Comparison of ENCODE assay signal across 37 mouse cellular contexts in the genomic region with DNA sequence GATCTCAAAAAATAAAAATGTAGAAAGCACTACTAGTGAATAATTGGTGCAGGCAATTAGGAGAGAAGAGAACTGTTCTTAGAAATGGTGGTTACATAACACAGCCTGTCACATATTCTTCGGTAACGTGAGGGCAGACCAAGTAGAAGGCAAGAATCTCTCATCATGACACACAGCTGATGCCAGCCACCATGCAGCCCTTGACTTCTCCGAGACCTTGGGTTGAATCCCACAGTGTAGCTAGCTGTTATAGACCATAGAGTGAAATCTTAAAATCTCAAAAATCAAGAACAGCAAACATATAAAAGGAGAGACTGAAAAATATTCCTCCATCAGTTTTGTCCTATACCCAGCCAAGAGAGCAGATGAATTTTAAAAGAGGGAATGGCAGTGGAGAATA. TPM values are rescaled to one million over a fixed set of nuclear protein-coding genes. Genes with fewer than 3 reads are reported as not detected.
DNase-seq lines count a peak whose midpoint lies in the region; ATAC-seq and TF ChIP-seq lines count a peak whose summit lies in the region.
"Had no signal": no experiment of that assay in that cellular context is flagged by ENCODE, and none has a peak within 500 bp of the region (broad histone marks: within the 10 kb centered on the region; RNA-seq: fewer than 3 reads in every experiment).

No protein-coding gene starts in this region.

- no peaks in the 10 kb centered on the region for H3K9me3 ChIP-seq in forebrain, postnatal 0 days (ENCODE audit: low read length)
- no peaks in the 10 kb centered on the region for H3K9me3 ChIP-seq in forebrain, embryonic 13.5 days (replicated peaks)
- H3K9me3 ChIP-seq in heart, embryonic 10.5 days, result no peaks in the 10 kb centered on the region
- H3K9me3 ChIP-seq: forebrain, embryonic 10.5 days; heart, embryonic 12.5 days; heart, embryonic 15.5 days; hindbrain, embryonic 13.5 days had no signal

- H3K9ac ChIP-seq in forebrain, postnatal 0 days, result no peak overlapping the region
- H3K9ac ChIP-seq in forebrain, embryonic 13.5 days, result no peak overlapping the region
- H3K9ac ChIP-seq: heart, embryonic 12.5 days; heart, embryonic 15.5 days; hindbrain, embryonic 13.5 days had no signal

- H3K27me3 ChIP-seq in forebrain, postnatal 0 days (ENCODE audit: insufficient read depth, low read length), result no peaks in the 10 kb centered on the region
- no peaks in the 10 kb centered on the region for H3K27me3 ChIP-seq in forebrain, embryonic 13.5 days
- H3K27me3 ChIP-seq in heart, embryonic 10.5 days (ENCODE audit: insufficient read depth, poor library complexity, severe bottlenecking), result no peaks in the 10 kb centered on the region
- H3K27me3 ChIP-seq: heart, embryonic 12.5 days; heart, embryonic 15.5 days; hindbrain, embryonic 13.5 days had no signal

- no peak overlapping the region for H3K4me3 ChIP-seq in forebrain, postnatal 0 days (ENCODE audit: low read depth, low read length)
- H3K4me3 ChIP-seq in forebrain, embryonic 13.5 days, result no peak overlapping the region
- H3K4me3 ChIP-seq in heart, embryonic 10.5 days, result no peak overlapping the region
- no peak overlapping the region for H3K4me3 ChIP-seq in left cerebral cortex, adult 2 months
- H3K4me3 ChIP-seq in cortical plate, adult 2 months (ENCODE audit: insufficient read depth, low read length), result no peak overlapping the region
- H3K4me3 ChIP-seq: forebrain, embryonic 10.5 days; heart, embryonic 12.5 days; heart, embryonic 15.5 days; hindbrain, embryonic 13.5 days had no signal

- no peaks in the 10 kb centered on the region for H3K4me1 ChIP-seq in forebrain, postnatal 0 days (ENCODE audit: insufficient read depth)
- no peaks in the 10 kb centered on the region for H3K4me1 ChIP-seq in forebrain, embryonic 13.5 days
- no peaks in the 10 kb centered on the region for H3K4me1 ChIP-seq in heart, embryonic 10.5 days
- H3K4me1 ChIP-seq in cortical plate, adult 2 months (ENCODE audit: control insufficient read depth, insufficient read depth, low read length), result peaks cover 4% of the 10 kb centered on the region
- H3K4me1 ChIP-seq: forebrain, embryonic 10.5 days; heart, embryonic 15.5 days had no signal

- intact Hi-C loops in left cerebral cortex, adult 2 months (cut with DNase I), result no loop called here

- TF ChIP-seq POLR2A in cortical plate, adult 2 months (IDR thresholded peaks at IDR 0.05; ENCODE audit: extremely low read depth, insufficient read depth, low read length), result no peak

- TF ChIP-seq CTCF in forebrain, postnatal 0 days (IDR thresholded peaks at IDR 0.05; ENCODE audit: low read depth), result no peak
- TF ChIP-seq CTCF in left cerebral cortex, adult 2 months (IDR thresholded peaks at IDR 0.05), result no peak
- no peak for TF ChIP-seq CTCF in cortical plate, adult 2 months (IDR thresholded peaks at IDR 0.05; ENCODE audit: extremely low read depth, insufficient read depth, low read length)

- H3K27ac ChIP-seq in forebrain, postnatal 0 days (ENCODE audit: low read depth, low read length), result 0 out of 2 replicates have a peak overlapping the region, but pooled peaks have one; percentile 29
- no peak overlapping the region for H3K27ac ChIP-seq in forebrain, embryonic 13.5 days
- no peak overlapping the region for H3K27ac ChIP-seq in heart, embryonic 10.5 days
- peak overlapping the region; percentile 56 for H3K27ac ChIP-seq in left cerebral cortex, adult 2 months
- H3K27ac ChIP-seq in cortical plate, adult 2 months (ENCODE audit: insufficient read depth, low read length), result peak overlapping the region; percentile 38
- H3K27ac ChIP-seq: forebrain, embryonic 10.5 days; heart, embryonic 15.5 days; hindbrain, embryonic 13.5 days; hindbrain, postnatal 0 days had no signal

- no peaks in the 10 kb centered on the region for H3K36me3 ChIP-seq in forebrain, postnatal 0 days (ENCODE audit: insufficient read depth)
- H3K36me3 ChIP-seq in forebrain, embryonic 13.5 days (ENCODE audit: poor library complexity, severe bottlenecking), result no peaks in the 10 kb centered on the region
- no peaks in the 10 kb centered on the region for H3K36me3 ChIP-seq in heart, embryonic 10.5 days
- H3K36me3 ChIP-seq: forebrain, embryonic 10.5 days; heart, embryonic 12.5 days; heart, embryonic 15.5 days; hindbrain, embryonic 13.5 days had no signal

- WGBS in forebrain, postnatal 0 days, result 78% methylated on average over 3 of the region's 3 CpGs
- WGBS in forebrain, embryonic 13.5 days, result 88% methylated on average over 3 of the region's 3 CpGs
- 85% methylated on average over 3 of the region's 3 CpGs for WGBS in heart, embryonic 10.5 days

- no peak for DNase-seq in forebrain, postnatal 0 days
- peak; percentile 55 for DNase-seq in heart, embryonic 10.5 days (ENCODE audit: low spot score)
- DNase-seq in heart, postnatal 4 days, result no peak
- no peak for DNase-seq in left cerebral cortex, adult 2 months (ENCODE audit: extremely low spot score in 1 of 2, low spot score in 2 of 2)
- DNase-seq in left cerebral cortex, adult 11 months (ENCODE audit: low spot score), result no peak
- no peak for DNase-seq in MN1 (ENCODE audit: low spot score)
- DNase-seq: adrenal gland, postnatal 14 days; cerebellum, adult 11-12 months; cerebellum, adult 8-10 months; cerebellum, postnatal 10 days; cerebellum, postnatal 36 days; gastrocnemius, postnatal 10 days; gastrocnemius, postnatal 36 days; heart, postnatal 10 days; kidney, adult 18-20 months had no signal

- no peak for ATAC-seq in forebrain, postnatal 0 days
- no peak for ATAC-seq in forebrain, embryonic 13.5 days
- ATAC-seq: activated CD4-positive, CD25-positive, alpha-beta regulatory T cell, adult 4 months; CD4-positive, CD25-positive, alpha-beta regulatory T cell, adult 4 months; forebrain, embryonic 16.5 days; hindbrain, postnatal 0 days; inflammation-experienced regulatory T-cells, adult 6 months; intestine, embryonic 16.5 days had no signal

- H3K4me2 ChIP-seq in forebrain, postnatal 0 days (ENCODE audit: low read depth), result no peak overlapping the region
- no peak overlapping the region for H3K4me2 ChIP-seq in forebrain, embryonic 13.5 days
- H3K4me2 ChIP-seq: heart, embryonic 12.5 days; heart, embryonic 15.5 days; hindbrain, embryonic 13.5 days had no signal

RNA-seq across cellular contexts. Expression of a gene that starts 40.8 kb away (rescaled TPM):
- total RNA-seq in forebrain, postnatal 0 days (2014; rRNA removed), result not detected in 2 replicates
- polyA plus RNA-seq in forebrain, postnatal 0 days (2015; fragmentation: Nextera tagmentation; extraction: Ambion mirVana), result not detected in 2 replicates
- not detected in 2 replicates for polyA plus RNA-seq in forebrain, embryonic 13.5 days (2015; fragmentation: Nextera tagmentation; extraction: Ambion mirVana)
- not detected in 2 replicates for polyA plus RNA-seq in heart, embryonic 10.5 days (2016; fragmentation: Nextera tagmentation; extraction: Ambion mirVana)
- total RNA-seq in heart, postnatal 4 days (2021), result not detected
- not detected for total RNA-seq in left cerebral cortex, adult 2 months (2021)
- polyA plus RNA-seq in cortical plate, adult 2 months (2012; rRNA removed), result not detected in 2 replicates
- total RNA-seq: adrenal gland, postnatal 14 days; adrenal gland, postnatal 4 days; gastrocnemius, adult 18-20 months; gastrocnemius, postnatal 10 days; gastrocnemius, postnatal 36 days; granulocyte monocyte progenitor cell, adult 5-6 weeks; heart, adult 8-10 months; heart, postnatal 10 days; hematopoietic stem cell, adult 5-6 weeks; hindbrain, postnatal 0 days; MEL had no signal
- polyA plus RNA-seq: activated CD4-positive, CD25-positive, alpha-beta regulatory T cell, adult 4 months; brain, embryonic 14.5 days; C2C12; CD4-positive, CD25-positive, alpha-beta regulatory T cell, adult 4 months; embryonic facial prominence, embryonic 11.5 days; embryonic facial prominence, embryonic 14.5 days; forebrain, embryonic 10.5 days; forebrain, embryonic 16.5 days; heart, embryonic 12.5 days; heart, embryonic 15.5 days; hindbrain, embryonic 13.5 days; hindbrain, postnatal 0 days; inflammation-experienced regulatory T-cells, adult 6 months; intestine, embryonic 16.5 days had no signal

Comparison
In these comparisons a context has a peak if more than half of its experiments do, and no peak if none do; other contexts are left out.
1. H3K27ac ChIP-seq: peak in forebrain, postnatal 0 days (single experiment), left cerebral cortex, adult 2 months (single experiment) and cortical plate, adult 2 months (single experiment); none in forebrain, embryonic 13.5 days (single experiment) and heart, embryonic 10.5 days (single experiment).